Mouse (Mus musculus) bone marrow, adult 2 months (tissue): ENCODE measurements around the gene Trub1. TPM values are rescaled to one million over a fixed set of nuclear protein-coding genes. Genes with fewer than 3 reads are reported as not detected.

Experiments used
- H3K27ac ChIP-seq: fragments of 200-500 bp; 2 replicates; pipeline ENCODE4 v1.5.1; 2012; ENCODE audit warnings: low read depth, mild to moderate bottlenecking, control low read depth, inconsistent platforms, low read length; ENCODE audit not compliant: control insufficient read depth, poor library complexity, insufficient read depth
- H3K4me1 ChIP-seq: fragments of 200-500 bp; 2 replicates; pipeline ENCODE4 v1.6.1; 2011; ENCODE audit warnings: low read length; ENCODE audit not compliant: control insufficient read depth, insufficient read depth
- H3K4me3 ChIP-seq: fragments of 200-500 bp; replicated peaks from 2 replicates; pipeline ENCODE3; 2011; ENCODE audit warnings: mild to moderate bottlenecking, low read depth, low read length, control low read depth; ENCODE audit not compliant: control insufficient read depth
- CTCF ChIP-seq: fragments of 200-500 bp; IDR thresholded peaks from 2 replicates; pipeline ENCODE4 v1.5.1; 2011; ENCODE audit warnings: low read length, control low read depth; ENCODE audit not compliant: control insufficient read depth, insufficient read depth
- POLR2A ChIP-seq: fragments of 200-500 bp; IDR thresholded peaks from 2 replicates; pipeline ENCODE4 v1.6.1; 2011; ENCODE audit warnings: low read depth, mild to moderate bottlenecking, control low read depth, low read length, borderline replicate concordance; ENCODE audit not compliant: control insufficient read depth
- WGBS: fragments of 180-500 bp; shearing (Covaris S2); methylation state at CpG from one replicate; pipeline ENCODE4 v1.1.7; 2018; 5-methylcytosine and 5-hydroxymethylcytosine counted together
- polyA plus RNA-seq: library from polyadenylated mRNA; stranded (reverse); fragments of >200 nt; gene quantifications from 2 replicates; pipeline ENCODE4 v1.2.4, GENCODE M21; 2011; ENCODE audit warnings: low replicate concordance; ENCODE audit not compliant: missing spikeins, insufficient read depth, insufficient read length

Gene Trub1
- polyA plus RNA-seq, 1 experiment: 8.4 TPM

GRCm38 (mm10) chr19:57415031-57415807, 37.5 kb upstream of the Trub1 start:
- peaks cover 1% of the 10 kb centered on the region; the same call in 1 of the 2 replicates for H3K4me1 ChIP-seq
- H3K27ac ChIP-seq: no peak overlapping the region
- 83% methylated on average over 8 of the region's 8 CpGs for WGBS
- H3K4me3 ChIP-seq: no peak overlapping the region
- no peak for TF ChIP-seq POLR2A
- no peak for TF ChIP-seq CTCF

GRCm38 (mm10) chr19:57417800-57418580, 34.7 kb upstream of the Trub1 start:
- H3K27ac ChIP-seq: no peak overlapping the region
- 47% methylated on average over 17 of the region's 17 CpGs for WGBS
- no peak for TF ChIP-seq CTCF
- TF ChIP-seq POLR2A: no peak
- H3K4me1 ChIP-seq: peaks cover 1% of the 10 kb centered on the region; the same call in 1 of the 2 replicates
- H3K4me3 ChIP-seq: no peak overlapping the region

GRCm38 (mm10) chr19:57423402-57423801, 29.3 kb upstream of the Trub1 start:
- WGBS: 68% methylated on average over 3 of the region's 3 CpGs
- Histone ChIP-seq H3K4me3 (no peak overlapping the region), H3K4me1 (no peaks in the 10 kb centered on the region), H3K27ac (no peak overlapping the region)
- TF ChIP-seq POLR2A (no peak), CTCF (no peak)

- Histone ChIP-seq H3K4me3 (no peak overlapping the region), H3K27ac (no peak overlapping the region), H3K4me1 (no peaks in the 10 kb centered on the region)
- TF ChIP-seq POLR2A (no peak), CTCF (no peak)
- 88% methylated on average over 15 of the region's 15 CpGs for WGBS
Observed at GRCm38 (mm10) chr19:57425296-57425695, 27.4 kb upstream of the Trub1 start.

- no peak overlapping the region for H3K4me3 ChIP-seq
- no peaks in the 10 kb centered on the region for H3K4me1 ChIP-seq
- TF ChIP-seq CTCF (no peak), POLR2A (no peak)
- 82% methylated on average over 8 of the region's 8 CpGs for WGBS
- no peak overlapping the region for H3K27ac ChIP-seq
Observed at GRCm38 (mm10) chr19:57426841-57427240, 25.9 kb upstream of the Trub1 start.

- no peak overlapping the region for H3K4me3 ChIP-seq
- H3K27ac ChIP-seq: no peak overlapping the region
- H3K4me1 ChIP-seq: no peaks in the 10 kb centered on the region
- TF ChIP-seq POLR2A (no peak), CTCF (no peak)
- WGBS: 87% methylated on average over 14 of the region's 14 CpGs
Observed at GRCm38 (mm10) chr19:57427756-57428438, 24.8 kb upstream of the Trub1 start.

GRCm38 (mm10) chr19:57428641-57429040, 24.1 kb upstream of the Trub1 start:
- WGBS: 75% methylated on average over 3 of the region's 3 CpGs
- no peaks in the 10 kb centered on the region for H3K4me1 ChIP-seq
- TF ChIP-seq POLR2A (no peak), CTCF (no peak)
- no peak overlapping the region for H3K27ac ChIP-seq
- no peak overlapping the region for H3K4me3 ChIP-seq

GRCm38 (mm10) chr19:57429926-57430325, 22.8 kb upstream of the Trub1 start:
- WGBS: 33% methylated on average over 6 of the region's 6 CpGs
- Histone ChIP-seq H3K4me1 (no peaks in the 10 kb centered on the region), H3K4me3 (no peak overlapping the region), H3K27ac (no peak overlapping the region)
- TF ChIP-seq CTCF: no peak
- TF ChIP-seq POLR2A: no peak
